Mouse (Mus musculus) heart, postnatal 14 days (tissue): Measurements from ENCODE around the gene Romo1. TPM values are rescaled to one million over a fixed set of nuclear protein-coding genes. Genes with fewer than 3 reads are reported as not detected.
"Not testable (repeated sequence)": the region's sequence is repeated elsewhere in the genome, so short reads cannot be mapped to it uniquely, and the experiment has no call there.

Experiments used
- DNase-seq, 2 experiments: peaks; one replicate each; pipeline ENCODE4 v3.0.0; 2021 to 2022
- intact Hi-C: fragments of 180-260 bp; cut with DNase I; formaldehyde crosslinking; loops from one replicate; pipeline ENCODE4 v1.15.1; 2025
- long read RNA-seq, 2 experiments: library from polyadenylated mRNA; stranded (forward); transcript quantifications; one replicate each; pipeline ENCODE4 v2.0.0; 2021
- total RNA-seq, 2 experiments: library from RNA; stranded (reverse); gene quantifications; 2 replicates each; pipeline ENCODE4 v1.2.3; 2021

Gene Romo1
- 100 to 1,000 TPM; 297 to 305 TPM for total RNA-seq
- long read RNA-seq, experiment 1, transcript Romo1-201 (3 exons, 569 nt), result major isoform, 58 of 70 reads
- long read RNA-seq, experiment 1, transcript Romo1-202 (2 exons, 550 nt), result minor isoform, 9 of 70 reads
- long read RNA-seq, experiment 1, partial matches to known transcripts, result 2 of 70 reads
- long read RNA-seq, experiment 1, other reads (novel, unspliced or antisense), result 0 of 70 reads
- long read RNA-seq, experiment 2, transcript Romo1-201 (3 exons, 569 nt), result major isoform, 83 of 99 reads
- long read RNA-seq, experiment 2, transcript Romo1-202 (2 exons, 550 nt), result minor isoform, 8 of 99 reads
- long read RNA-seq, experiment 2, partial matches to known transcripts, result 6 of 99 reads
- long read RNA-seq, experiment 2, other reads (novel, unspliced or antisense), result 0 of 99 reads

- intact Hi-C loops, result loop anchor here (5.0 kb wide), 1 partner anchor 182 kb away; no protein-coding TSS in a partner anchor
- peak; percentile 90 to 93 for DNase-seq
Observed at GRCm38 (mm10) chr2:156143953-156144724, at the start of gene Romo1, which contains the start of gene Nfs1. TSS of gene Romo1 (plus strand) at chr2:156144039. TSS of gene Nfs1 (minus strand) at chr2:156144186.

GRCm38 (mm10) chr2:156110627-156111357 is 33.0 kb upstream of the Romo1 start:
- DNase-seq, result no peak
- intact Hi-C loops, result no loop called here

- intact Hi-C loops, result no loop called here
- DNase-seq, result peak; percentile 94 to 96
Observed at GRCm38 (mm10) chr2:156111358-156112079, 32.3 kb upstream of the Romo1 start, which contains the start of the genes Cpne1 and Rbm12. TSS of gene Cpne1 (minus strand) at chr2:156111965. TSS of gene Rbm12 (minus strand) at chr2:156111978.

- DNase-seq, intact Hi-C loops: not testable (repeated sequence)
Observed at GRCm38 (mm10) chr2:156112080-156112423, 31.8 kb upstream of the Romo1 start.

- no peak for DNase-seq
- intact Hi-C loops, result no loop called here
Observed at GRCm38 (mm10) chr2:156119566-156119965, 24.3 kb upstream of the Romo1 start.

GRCm38 (mm10) chr2:156123731-156124130 is 20.1 kb upstream of the Romo1 start:
- intact Hi-C loops, result no loop called here
- no peak for DNase-seq

- no peak for DNase-seq
- intact Hi-C loops, result no loop called here
Observed at GRCm38 (mm10) chr2:156126992-156127391, 16.8 kb upstream of the Romo1 start, which contains the start of gene Gm28036. TSS of gene Gm28036 (minus strand) at chr2:156127092.

- intact Hi-C loops, result loop anchor here (5.0 kb wide), 1 partner anchor 148 kb away; no protein-coding TSS in a partner anchor
Observed at GRCm38 (mm10) chr2:156134161-156134560, 9.7 kb upstream of the Romo1 start.

GRCm38 (mm10) chr2:156135695-156136094 is 8.1 kb upstream of the Romo1 start:
- intact Hi-C loops, result no loop called here
- DNase-seq, result no peak

More at GRCm38 (mm10) chr2:156134161-156134560, 9.7 kb upstream of the Romo1 start:
- no peak for DNase-seq

GRCm38 (mm10) chr2:156142820-156143219 is 1.0 kb upstream of the Romo1 start:
- intact Hi-C loops, result loop anchor here (5.0 kb wide), 1 partner anchor 181 kb away; no protein-coding TSS in a partner anchor
- no peak for DNase-seq

GRCm38 (mm10) chr2:156143367-156143766 is 472 bp upstream of the Romo1 start:
- peak; percentile 6 to 11 for DNase-seq
- intact Hi-C loops, result loop anchor here (5.0 kb wide), 1 partner anchor 181 kb away; no protein-coding TSS in a partner anchor

- no peak for DNase-seq
- intact Hi-C loops, result loop anchor here (2.0 kb wide), 2 partner anchors 17 to 29 kb away; no protein-coding TSS in a partner anchor
Observed at GRCm38 (mm10) chr2:156145486-156146130, 1.8 kb downstream of the Romo1 start.

GRCm38 (mm10) chr2:156146272-156146989 is 2.6 kb downstream of the Romo1 start:
- intact Hi-C loops, result loop anchor here (2.0 kb wide), 2 partner anchors 16 to 28 kb away; no protein-coding TSS in a partner anchor
- no peak for DNase-seq

- DNase-seq, result no peak
- intact Hi-C loops, result loop anchor here (2.0 kb wide), 2 partner anchors 15 to 27 kb away; no protein-coding TSS in a partner anchor
Observed at GRCm38 (mm10) chr2:156147316-156147915, 3.6 kb downstream of the Romo1 start.

GRCm38 (mm10) chr2:156151538-156151937 is 7.7 kb downstream of the Romo1 start:
- DNase-seq, result no peak
- intact Hi-C loops, result loop anchor here (5.0 kb wide), 1 partner anchor 126 kb away; no protein-coding TSS in a partner anchor

- no peak for DNase-seq
- intact Hi-C loops, result loop anchor here (2.0 kb wide), 1 partner anchor 13 kb away; no protein-coding TSS in a partner anchor
Observed at GRCm38 (mm10) chr2:156165478-156165877, 21.6 kb downstream of the Romo1 start.

- intact Hi-C loops, result no loop called here
- no peak for DNase-seq
Observed at GRCm38 (mm10) chr2:156166557-156166956, 22.7 kb downstream of the Romo1 start.

GRCm38 (mm10) chr2:156177079-156177478 is 33.2 kb downstream of the Romo1 start:
- no peak for DNase-seq
- intact Hi-C loops, result no loop called here
